Mouse (Mus musculus): ENCODE data around the gene Afap1l2.

GRCm38 (mm10) chr19:57012068-57012467, 4.0 kb upstream of the Afap1l2 start:
- TF ChIP-seq GATA1 (IDR thresholded peaks at IDR 0.05; ENCODE audit: low read length) (no peak), TAL1 (IDR thresholded peaks at IDR 0.05; ENCODE audit: low read length) (no peak)
